Comparison of ENCODE assay signal across 10 mouse cellular contexts in genomic region chr11:70688372-70688771, GRCm38 (mm10). TPM values are rescaled to one million over a fixed set of nuclear protein-coding genes. Genes with fewer than 3 reads are reported as not detected.
DNase-seq lines count a peak whose midpoint lies in the region; ATAC-seq lines count a peak whose summit lies in the region.
"Had no signal": no experiment of that assay in that cellular context is flagged by ENCODE, and none has a peak within 500 bp of the region (broad histone marks: within the 10 kb centered on the region; RNA-seq: fewer than 3 reads in every experiment).

No protein-coding gene starts in this region.

- H3K36me3 ChIP-seq in heart, embryonic 13.5 days: peaks cover 23% of the 10 kb centered on the region
- peaks cover 24% of the 10 kb centered on the region for H3K36me3 ChIP-seq in hindbrain, embryonic 10.5 days
- H3K36me3 ChIP-seq in midbrain, embryonic 11.5 days (ENCODE audit: control insufficient read depth, insufficient read depth, low read length): peaks cover 2% of the 10 kb centered on the region; the same call in 1 of the 2 replicates

- 15% methylated on average over 8 of the region's 8 CpGs for WGBS in heart, embryonic 13.5 days
- 10% methylated on average over 8 of the region's 8 CpGs for WGBS in hindbrain, embryonic 10.5 days
- 11% methylated on average over 8 of the region's 8 CpGs for WGBS in midbrain, embryonic 11.5 days

- H3K27ac ChIP-seq in heart, embryonic 13.5 days (replicated peaks): peak overlapping the region; percentile 85
- H3K27ac ChIP-seq in hindbrain, embryonic 10.5 days: peak overlapping the region; percentile 92
- peak overlapping the region; percentile 2; the same call in 1 of the 2 replicates for H3K27ac ChIP-seq in midbrain, embryonic 11.5 days (ENCODE audit: low read depth, low read length)

- no peak for DNase-seq in heart, adult 8-10 months (ENCODE audit: low spot score)
- peak; percentile 28 for DNase-seq in MN1 (ENCODE audit: low spot score)
- DNase-seq in hindbrain, embryonic 10.5 days (ENCODE audit: low spot score): no peak
- DNase-seq in midbrain, embryonic 11.5 days (ENCODE audit: low spot score, missing footprints): no peak
- DNase-seq in cerebellum, postnatal 36 days: no peak
- DNase-seq in cerebellum, adult 11 months: no peak
- no peak for DNase-seq in thymus, postnatal 25 days

- H3K9ac ChIP-seq in heart, embryonic 13.5 days: peak overlapping the region; percentile 85
- peak overlapping the region; percentile 79 for H3K9ac ChIP-seq in midbrain, embryonic 11.5 days (ENCODE audit: low read length)

- no peaks in the 10 kb centered on the region for H3K9me3 ChIP-seq in heart, embryonic 13.5 days
- H3K9me3 ChIP-seq in hindbrain, embryonic 10.5 days: no peaks in the 10 kb centered on the region
- no peaks in the 10 kb centered on the region for H3K9me3 ChIP-seq in midbrain, embryonic 11.5 days (ENCODE audit: control insufficient read depth, low read length)

- peak overlapping the region; percentile 91 for H3K4me2 ChIP-seq in heart, embryonic 13.5 days
- peak overlapping the region; percentile 76 for H3K4me2 ChIP-seq in midbrain, embryonic 11.5 days

- no peak for ATAC-seq in heart, embryonic 13.5 days (ENCODE audit: extremely low read depth, insufficient number of reproducible peaks, low FRiP score, low TSS enrichment)
- no peak for ATAC-seq in midbrain, embryonic 11.5 days (ENCODE audit: low FRiP score)

- peak overlapping the region; percentile 82 for H3K4me3 ChIP-seq in heart, embryonic 13.5 days
- peak overlapping the region; percentile 82 for H3K4me3 ChIP-seq in hindbrain, embryonic 10.5 days
- H3K4me3 ChIP-seq in midbrain, embryonic 11.5 days (ENCODE audit: low read depth, low read length): peak overlapping the region; percentile 77

- H3K27me3 ChIP-seq in heart, embryonic 13.5 days (replicated peaks): no peaks in the 10 kb centered on the region
- no peaks in the 10 kb centered on the region for H3K27me3 ChIP-seq in hindbrain, embryonic 10.5 days (ENCODE audit: insufficient read depth, poor library complexity, severe bottlenecking)
- H3K27me3 ChIP-seq in midbrain, embryonic 11.5 days (ENCODE audit: control insufficient read depth, insufficient read depth, low read length): no peaks in the 10 kb centered on the region
- H3K27me3 ChIP-seq: Patski had no signal

- H3K4me1 ChIP-seq in heart, embryonic 13.5 days: peaks cover 29% of the 10 kb centered on the region
- H3K4me1 ChIP-seq in hindbrain, embryonic 10.5 days (replicated peaks): peaks cover 32% of the 10 kb centered on the region
- peaks cover 13% of the 10 kb centered on the region for H3K4me1 ChIP-seq in midbrain, embryonic 11.5 days (ENCODE audit: control insufficient read depth, insufficient read depth, low read length)

RNA-seq across cellular contexts. Expression of gene Camta2, which starts 0.5 kb away (rescaled TPM):
- 10.1 and 12.0 TPM in 2 replicates for polyA plus RNA-seq in heart, embryonic 13.5 days (2015; fragmentation: Nextera tagmentation; extraction: Ambion mirVana)
- 10 to 100 TPM; 32.4 to 41.1 (median 34.2) TPM for total RNA-seq in heart, adult 8-10 months (2022)
- 10.8 and 11.8 TPM in 2 replicates for polyA plus RNA-seq in hindbrain, embryonic 10.5 days (2016; fragmentation: Nextera tagmentation; extraction: Ambion mirVana)
- polyA plus RNA-seq in midbrain, embryonic 11.5 days (2014; fragmentation: Nextera tagmentation; extraction: Ambion mirVana): 6.6 and 6.7 TPM in 2 replicates

RNA-seq across cellular contexts. Expression of gene Inca1, which starts 11.6 kb away (rescaled TPM):
- 1.8 and 2.0 TPM in 2 replicates for polyA plus RNA-seq in heart, embryonic 13.5 days (2015; fragmentation: Nextera tagmentation; extraction: Ambion mirVana)
- total RNA-seq in heart, adult 8-10 months (2022): 1 to 10 TPM; 5.1 to 6.7 (median 5.6) TPM
- polyA plus RNA-seq in hindbrain, embryonic 10.5 days (2016; fragmentation: Nextera tagmentation; extraction: Ambion mirVana): 0.90 and 1.1 TPM in 2 replicates
- 1.3 TPM in 2 replicates for polyA plus RNA-seq in midbrain, embryonic 11.5 days (2014; fragmentation: Nextera tagmentation; extraction: Ambion mirVana)
- total RNA-seq: hematopoietic stem cell, adult 5-6 weeks had no signal

RNA-seq across cellular contexts. Expression of gene Kif1c, which starts 12.0 kb away (rescaled TPM):
- polyA plus RNA-seq in heart, embryonic 13.5 days (2015; fragmentation: Nextera tagmentation; extraction: Ambion mirVana): 4.0 and 4.3 TPM in 2 replicates
- total RNA-seq in heart, adult 8-10 months (2022): 100 to 1,000 TPM; 456 to 555 (median 507) TPM
- 1.7 and 2.1 TPM in 2 replicates for polyA plus RNA-seq in hindbrain, embryonic 10.5 days (2016; fragmentation: Nextera tagmentation; extraction: Ambion mirVana)
- 6.1 and 7.1 TPM in 2 replicates for polyA plus RNA-seq in midbrain, embryonic 11.5 days (2014; fragmentation: Nextera tagmentation; extraction: Ambion mirVana)

RNA-seq across cellular contexts. Expression of gene Spag7, which starts 19.2 kb away (rescaled TPM):
- polyA plus RNA-seq in heart, embryonic 13.5 days (2015; fragmentation: Nextera tagmentation; extraction: Ambion mirVana): 175 and 206 TPM in 2 replicates
- total RNA-seq in heart, adult 8-10 months (2022): 100 to 1,000 TPM in 1 of 4 experiments, 10 to 100 TPM in 3; 89.6 to 119 (median 95.7) TPM
- 185 and 191 TPM in 2 replicates for polyA plus RNA-seq in hindbrain, embryonic 10.5 days (2016; fragmentation: Nextera tagmentation; extraction: Ambion mirVana)
- polyA plus RNA-seq in midbrain, embryonic 11.5 days (2014; fragmentation: Nextera tagmentation; extraction: Ambion mirVana): 138 and 139 TPM in 2 replicates

RNA-seq across cellular contexts. Expression of gene Eno3, which starts 31.4 kb away (rescaled TPM):
- polyA plus RNA-seq in heart, embryonic 13.5 days (2015; fragmentation: Nextera tagmentation; extraction: Ambion mirVana): 273 and 322 TPM in 2 replicates
- 1,000 to 10,000 TPM; 1,693 to 1,917 (median 1,770) TPM for total RNA-seq in heart, adult 8-10 months (2022)
- 39.3 and 53.3 TPM in 2 replicates for polyA plus RNA-seq in hindbrain, embryonic 10.5 days (2016; fragmentation: Nextera tagmentation; extraction: Ambion mirVana)
- 13.8 and 14.3 TPM in 2 replicates for polyA plus RNA-seq in midbrain, embryonic 11.5 days (2014; fragmentation: Nextera tagmentation; extraction: Ambion mirVana)

Comparison
In these comparisons a context has a peak if more than half of its experiments do, and no peak if none do; other contexts are left out.
1. H3K27ac ChIP-seq: peak in every context shown above with its lines; median percentile 92 in hindbrain, embryonic 10.5 days; 85 in heart, embryonic 13.5 days; 2 in midbrain, embryonic 11.5 days.